Mouse (Mus musculus) frontal cortex, postnatal 36 days (tissue): ENCODE data around the gene Gal.

ENCODE experiments used
- DNase-seq, 2 experiments: peaks; one replicate each; pipeline ENCODE4 v3.0.0; 2022; ENCODE audit warnings: low spot score in 2 of 2

The Gal gene

DNA sequence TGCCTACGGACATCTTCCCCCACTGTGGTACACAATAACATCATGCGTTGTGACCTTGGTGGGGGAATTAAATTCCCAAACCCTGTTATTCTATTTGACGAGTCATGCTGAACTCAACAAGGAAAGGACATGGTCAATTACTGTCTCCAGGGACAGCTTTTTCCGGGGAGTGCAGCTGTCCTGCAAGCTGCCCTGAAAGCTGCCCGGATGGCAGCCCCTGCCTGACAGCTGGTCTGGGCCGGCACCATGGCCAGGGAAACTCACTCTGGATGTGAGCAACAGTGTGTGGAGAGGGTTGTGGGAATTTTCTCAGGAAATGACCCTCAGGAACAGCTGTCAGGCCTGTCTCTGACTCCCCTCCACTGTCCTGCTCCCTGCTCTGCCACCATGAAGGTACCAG is 8.1 kb upstream of the Gal start:
- no peak for DNase-seq

- peak; percentile 45 to 58 for DNase-seq
Observed at GRCm38 (mm10) chr19:3419251-3419650, 4.9 kb upstream of the Gal start.

GRCm38 (mm10) chr19:3405531-3406281 is 8.6 kb downstream of the Gal start:
- no peak for DNase-seq

- no peak for DNase-seq
Observed at GRCm38 (mm10) chr19:3404030-3404429, 10.3 kb downstream of the Gal start.

DNA sequence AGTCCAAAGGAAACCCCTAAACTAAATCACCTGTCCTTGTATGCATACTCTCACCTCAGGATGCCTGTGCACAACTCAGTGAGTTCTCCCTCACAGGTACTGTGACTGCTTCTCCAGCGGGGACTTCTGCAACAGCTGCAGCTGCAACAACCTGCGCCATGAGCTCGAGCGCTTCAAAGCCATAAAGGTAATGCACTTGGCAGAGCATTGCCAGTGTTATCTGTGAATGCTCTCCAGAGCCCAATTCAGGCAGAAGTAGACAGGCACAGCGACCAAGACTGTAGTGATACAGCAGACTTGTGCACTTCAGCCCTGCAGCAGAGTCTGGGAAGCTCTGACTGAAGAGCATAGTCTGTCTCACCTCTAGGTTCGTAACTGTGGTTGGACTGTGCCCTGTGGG is 12.0 kb downstream of the Gal start:
- no peak for DNase-seq

GRCm38 (mm10) chr19:3401943-3402342 is 12.4 kb downstream of the Gal start:
- no peak for DNase-seq

- DNase-seq: no peak
Observed at GRCm38 (mm10) chr19:3401504-3401903, 12.8 kb downstream of the Gal start.

GRCm38 (mm10) chr19:3400057-3400456 is 14.3 kb downstream of the Gal start:
- DNase-seq: no peak

DNA sequence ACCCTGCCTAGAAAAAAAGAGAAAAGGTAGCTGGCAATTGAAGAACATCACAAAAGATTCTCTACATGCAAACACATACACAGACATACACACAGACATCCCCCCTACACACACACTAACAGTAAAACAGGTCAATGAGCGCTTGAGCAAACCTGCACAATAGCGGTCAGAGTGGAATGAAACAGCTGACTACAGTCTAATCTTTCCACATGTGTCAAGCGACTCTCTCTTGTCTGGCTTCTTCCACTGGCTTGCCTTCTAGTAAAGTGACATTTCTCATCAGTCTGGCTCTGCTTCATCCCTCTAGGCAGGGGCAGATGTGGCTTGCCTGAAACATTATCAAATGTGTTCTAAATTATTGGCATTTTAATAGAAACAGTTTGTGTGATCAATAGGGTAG is 20.1 kb downstream of the Gal start:
- DNase-seq: no peak

GRCm38 (mm10) chr19:3392384-3392783 is 22.0 kb downstream of the Gal start:
- no peak for DNase-seq

DNA sequence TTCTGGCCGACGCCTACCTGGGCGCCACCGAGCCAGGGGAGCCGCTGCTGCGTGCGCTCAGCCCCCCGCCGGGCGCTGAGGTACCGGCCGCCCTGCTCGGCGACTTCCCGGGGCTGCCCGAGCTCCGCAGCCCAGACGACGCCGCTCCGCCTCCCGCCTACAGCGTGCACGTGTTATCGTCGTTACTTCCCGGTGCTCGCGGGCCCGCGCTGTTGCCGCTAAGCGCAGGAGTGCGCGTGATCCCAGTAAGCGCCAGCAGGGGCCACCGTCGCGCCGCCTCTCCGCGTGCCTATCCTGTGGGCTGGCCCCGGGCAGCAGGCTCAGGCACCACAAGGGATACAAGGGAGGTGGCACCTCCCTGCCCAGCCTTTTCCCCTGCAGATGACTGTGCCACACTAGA is 25.3 kb downstream of the Gal start:
- DNase-seq: peak; percentile 84 to 88

- peak; percentile 37 to 77 for DNase-seq
Observed at GRCm38 (mm10) chr19:3388629-3389057, 25.7 kb downstream of the Gal start, which contains the start of gene Tesmin. Gene Tesmin, plus strand, starts transcription at chr19:3388857.

DNA sequence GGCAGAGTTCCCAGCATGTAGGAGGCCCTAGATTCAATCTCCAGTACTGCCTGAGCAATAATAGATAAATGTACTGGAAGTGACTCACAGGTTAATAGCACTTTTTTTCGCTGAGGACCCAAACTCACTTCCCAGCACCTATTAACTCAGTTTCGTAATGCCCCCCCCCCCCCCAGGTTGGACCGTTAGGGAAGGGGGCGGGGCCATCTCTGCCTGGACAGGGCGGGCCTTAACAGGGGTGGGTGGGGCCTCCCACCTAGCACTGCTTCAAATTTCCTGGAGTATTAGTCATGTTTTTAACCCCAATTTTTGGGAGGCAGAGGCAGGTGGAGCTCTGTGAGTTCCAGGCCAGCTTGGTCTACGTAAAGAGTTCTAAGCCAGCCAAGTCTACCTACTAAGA is 26.3 kb downstream of the Gal start:
- DNase-seq: no peak

GRCm38 (mm10) chr19:3378614-3379013 is 35.7 kb downstream of the Gal start:
- DNase-seq: no peak

GRCm38 (mm10) chr19:3376966-3377715 is 37.2 kb downstream of the Gal start:
- DNase-seq: no peak

GRCm38 (mm10) chr19:3375945-3376495 is 38.3 kb downstream of the Gal start:
- DNase-seq: no peak

- no peak for DNase-seq
Observed at GRCm38 (mm10) chr19:3374028-3374427, 40.3 kb downstream of the Gal start.

DNA sequence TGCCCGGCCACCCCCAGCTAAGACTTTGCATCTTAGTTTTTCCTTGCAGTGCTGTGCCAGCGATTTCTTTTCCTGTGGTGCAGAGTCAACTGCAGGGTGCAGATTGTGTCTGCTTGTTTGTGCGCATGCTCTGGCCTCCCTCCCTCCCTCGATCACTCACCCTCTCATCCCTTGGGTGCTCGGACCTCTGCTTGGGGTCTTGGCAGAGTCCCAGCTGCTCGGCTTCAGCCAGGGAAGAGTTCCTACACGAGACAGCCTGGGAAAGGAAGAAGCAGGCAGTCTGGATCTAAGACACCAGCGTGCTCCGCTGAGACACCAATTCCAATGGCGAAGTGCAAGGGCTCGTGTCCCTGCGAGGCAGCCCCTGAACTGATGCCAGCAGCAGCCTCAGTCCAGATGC is 41.0 kb downstream of the Gal start:
- DNase-seq: no peak

GRCm38 (mm10) chr19:3368276-3368675 is 46.1 kb downstream of the Gal start:
- DNase-seq: no peak

DNA sequence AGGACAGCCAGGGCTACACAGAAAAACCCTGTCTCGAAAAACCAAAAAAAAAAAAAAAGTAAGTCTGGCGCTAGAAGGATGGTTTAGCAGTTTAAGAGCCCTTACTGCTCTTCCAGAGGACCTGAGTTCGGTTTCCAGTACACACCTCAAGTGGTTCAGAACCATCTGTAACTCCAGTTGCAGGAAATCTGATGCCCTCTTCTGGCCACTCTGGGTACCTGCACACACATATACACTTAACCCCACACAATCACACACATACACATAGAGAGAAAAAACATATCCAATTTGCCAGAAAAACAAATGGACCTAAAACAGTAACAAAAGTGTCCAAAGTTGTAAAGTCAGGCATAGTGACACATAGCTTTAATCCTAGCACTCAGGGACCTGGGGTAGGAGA is 49.3 kb downstream of the Gal start:
- no peak for DNase-seq

- DNase-seq: no peak
Observed at GRCm38 (mm10) chr19:3363510-3363909, 50.8 kb downstream of the Gal start.
